In the genomic region with DNA sequence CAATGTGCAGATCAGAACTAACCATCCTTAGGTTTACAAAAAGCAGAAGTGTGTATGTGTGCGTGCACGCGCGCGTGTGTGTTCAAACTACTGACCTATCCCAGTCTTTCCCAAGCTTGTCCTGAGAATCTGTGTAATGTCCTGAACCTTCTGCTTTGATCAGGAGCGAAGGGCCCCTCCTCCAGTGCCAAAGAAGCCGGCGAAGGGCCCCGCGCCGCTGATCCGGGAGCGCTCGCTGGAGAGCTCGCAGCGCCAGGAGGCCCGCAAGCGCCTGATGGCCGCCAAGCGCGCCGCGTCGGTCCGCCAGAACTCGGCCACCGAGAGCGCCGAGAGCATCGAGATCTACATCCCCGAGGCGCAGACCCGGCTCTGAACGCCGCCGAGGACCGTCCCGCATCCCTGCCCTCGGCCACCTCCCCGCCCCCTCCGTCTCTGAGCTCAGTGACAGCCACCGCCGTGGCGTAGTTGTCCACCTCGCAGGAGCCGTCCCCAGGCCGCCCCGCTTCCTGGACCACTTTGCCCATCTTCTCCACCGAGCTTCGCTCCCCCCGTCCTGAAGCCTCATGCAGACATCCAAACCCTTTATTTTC, we compare ENCODE assay signal across 8 mouse cellular contexts. TPM values are rescaled to one million over a fixed set of nuclear protein-coding genes. Genes with fewer than 3 reads are reported as not detected.
A peak's percentile ranks its signal among the peaks of the same experiment; 100 is the strongest.
DNase-seq lines count a peak whose midpoint lies in the region; ATAC-seq and TF ChIP-seq lines count a peak whose summit lies in the region.

No protein-coding gene starts in this region.

- no peak for TF ChIP-seq CTCF in lung, postnatal 0 days (IDR thresholded peaks at IDR 0.05)
- no peak for TF ChIP-seq CTCF in stomach, postnatal 0 days (IDR thresholded peaks at IDR 0.05; ENCODE audit: low read depth)

- no peak for TF ChIP-seq EP300 in lung, postnatal 0 days (IDR thresholded peaks at IDR 0.05)
- no peak for TF ChIP-seq EP300 in stomach, postnatal 0 days (optimal IDR thresholded peaks at IDR 0.05)

- peaks cover 25% of the 10 kb centered on the region for H3K27me3 ChIP-seq in lung, postnatal 0 days (replicated peaks; ENCODE audit: insufficient read depth, low read length)
- peaks cover 56% of the 10 kb centered on the region for H3K27me3 ChIP-seq in embryonic facial prominence, embryonic 10.5 days (replicated peaks; ENCODE audit: low read depth, poor library complexity, severe bottlenecking)
- H3K27me3 ChIP-seq in hindbrain, embryonic 12.5 days: peaks cover 40% of the 10 kb centered on the region
- peaks cover 40% of the 10 kb centered on the region for H3K27me3 ChIP-seq in liver, embryonic 15.5 days
- no peaks in the 10 kb centered on the region for H3K27me3 ChIP-seq in stomach, postnatal 0 days (ENCODE audit: control insufficient read depth, insufficient read depth, low read length)

- H3K9me3 ChIP-seq in lung, postnatal 0 days (ENCODE audit: low read length): no peaks in the 10 kb centered on the region
- no peaks in the 10 kb centered on the region for H3K9me3 ChIP-seq in embryonic facial prominence, embryonic 10.5 days
- H3K9me3 ChIP-seq in hindbrain, embryonic 12.5 days (replicated peaks): no peaks in the 10 kb centered on the region
- H3K9me3 ChIP-seq in liver, embryonic 15.5 days (replicated peaks): no peaks in the 10 kb centered on the region
- H3K9me3 ChIP-seq in stomach, postnatal 0 days (ENCODE audit: control insufficient read depth, low read length): no peaks in the 10 kb centered on the region

- H3K27ac ChIP-seq in lung, postnatal 0 days (ENCODE audit: low read length): no peak overlapping the region
- peak overlapping the region; percentile 68 for H3K27ac ChIP-seq in embryonic facial prominence, embryonic 10.5 days (replicated peaks)
- no peak overlapping the region for H3K27ac ChIP-seq in hindbrain, embryonic 12.5 days
- no peak overlapping the region for H3K27ac ChIP-seq in liver, embryonic 15.5 days (replicated peaks)
- H3K27ac ChIP-seq in stomach, postnatal 0 days (replicated peaks): no peak overlapping the region

- H3K4me2 ChIP-seq in lung, postnatal 0 days (replicated peaks; ENCODE audit: low read depth, low read length): peak overlapping the region; percentile 65
- H3K4me2 ChIP-seq in hindbrain, embryonic 12.5 days (replicated peaks): peak overlapping the region; percentile 85
- peak overlapping the region; percentile 61 for H3K4me2 ChIP-seq in liver, embryonic 15.5 days
- peak overlapping the region; percentile 83 for H3K4me2 ChIP-seq in stomach, postnatal 0 days (replicated peaks; ENCODE audit: low read depth)

- no peaks in the 10 kb centered on the region for H3K4me1 ChIP-seq in lung, postnatal 0 days (ENCODE audit: insufficient read depth, low read depth, low read length)
- peaks cover 23% of the 10 kb centered on the region for H3K4me1 ChIP-seq in embryonic facial prominence, embryonic 10.5 days
- peaks cover 7% of the 10 kb centered on the region; the same call in 1 of the 2 replicates for H3K4me1 ChIP-seq in hindbrain, embryonic 12.5 days
- H3K4me1 ChIP-seq in liver, embryonic 15.5 days (replicated peaks): no peaks in the 10 kb centered on the region
- H3K4me1 ChIP-seq in stomach, postnatal 0 days (replicated peaks; ENCODE audit: control insufficient read depth, insufficient read depth): no peaks in the 10 kb centered on the region

- WGBS in lung, postnatal 0 days: 6% methylated on average over 45 of the region's 51 CpGs
- WGBS in embryonic facial prominence, embryonic 10.5 days: 2% methylated on average over 51 of the region's 51 CpGs
- WGBS in hindbrain, embryonic 12.5 days: 3% methylated on average over 51 of the region's 51 CpGs
- WGBS in liver, embryonic 15.5 days (ENCODE audit: insufficient replicate concordance): 1% methylated on average over 51 of the region's 51 CpGs
- 9% methylated on average over 51 of the region's 51 CpGs for WGBS in stomach, postnatal 0 days

- ATAC-seq in lung, postnatal 0 days: no peak
- ATAC-seq in hindbrain, embryonic 12.5 days (ENCODE audit: low FRiP score): peak; percentile 81
- ATAC-seq in liver, embryonic 15.5 days (ENCODE audit: insufficient read depth): no peak
- ATAC-seq in stomach, postnatal 0 days (ENCODE audit: low FRiP score, low TSS enrichment): no peak

- H3K36me3 ChIP-seq in lung, postnatal 0 days (ENCODE audit: insufficient read depth, low read length): no peaks in the 10 kb centered on the region
- H3K36me3 ChIP-seq in embryonic facial prominence, embryonic 10.5 days (replicated peaks): no peaks in the 10 kb centered on the region
- H3K36me3 ChIP-seq in hindbrain, embryonic 12.5 days: no peaks in the 10 kb centered on the region
- H3K36me3 ChIP-seq in liver, embryonic 15.5 days (replicated peaks): no peaks in the 10 kb centered on the region
- H3K36me3 ChIP-seq in stomach, postnatal 0 days (ENCODE audit: control insufficient read depth, insufficient read depth, low read length): no peaks in the 10 kb centered on the region

- H3K9ac ChIP-seq in lung, postnatal 0 days (replicated peaks; ENCODE audit: low read depth): no peak overlapping the region
- H3K9ac ChIP-seq in hindbrain, embryonic 12.5 days: peak overlapping the region; percentile 62
- no peak overlapping the region for H3K9ac ChIP-seq in liver, embryonic 15.5 days
- H3K9ac ChIP-seq in stomach, postnatal 0 days (ENCODE audit: low read length): peak overlapping the region; percentile 45; the same call in 1 of the 2 replicates

- peak overlapping the region; percentile 40 for H3K4me3 ChIP-seq in lung, postnatal 0 days (ENCODE audit: low read depth, low read length)
- H3K4me3 ChIP-seq in embryonic facial prominence, embryonic 10.5 days: peak overlapping the region; percentile 65
- H3K4me3 ChIP-seq in hindbrain, embryonic 12.5 days: peak overlapping the region; percentile 50
- peak overlapping the region; percentile 36 for H3K4me3 ChIP-seq in liver, embryonic 15.5 days (replicated peaks)
- peak overlapping the region; percentile 49 for H3K4me3 ChIP-seq in stomach, postnatal 0 days (ENCODE audit: low read depth, low read length)

- no peak for DNase-seq in lung, postnatal 0 days (ENCODE audit: low spot score)
- DNase-seq in lung, adult 18-20 months: no peak
- DNase-seq in embryonic facial prominence, embryonic 10.5 days (ENCODE audit: low spot score): peak; percentile 71
- peak; percentile 41 for DNase-seq in stomach, postnatal 0 days (ENCODE audit: low spot score)
- no peak for DNase-seq in thymus, postnatal 4 days
- no peak for DNase-seq in frontal cortex, adult 2 months (ENCODE audit: extremely low spot score in 1 of 2, low spot score in 1 of 2)

RNA-seq across cellular contexts. Expression of gene Tgif1, which starts 35.4 kb away (rescaled TPM):
- 45.2 and 46.8 TPM in 2 replicates for polyA plus RNA-seq in lung, postnatal 0 days (2015; fragmentation: Nextera tagmentation; extraction: Ambion mirVana)
- polyA plus RNA-seq in embryonic facial prominence, embryonic 10.5 days (2016; fragmentation: Nextera tagmentation; extraction: Ambion mirVana): 110 and 112 TPM in 2 replicates
- polyA plus RNA-seq in hindbrain, embryonic 12.5 days (2016; fragmentation: Nextera tagmentation; extraction: Ambion mirVana): 66.8 and 68.7 TPM in 2 replicates
- polyA plus RNA-seq in liver, embryonic 15.5 days (2015; fragmentation: Nextera tagmentation; extraction: Ambion mirVana): 8.0 and 9.1 TPM in 2 replicates
- 34.7 and 35.6 TPM in 2 replicates for polyA plus RNA-seq in stomach, postnatal 0 days (2015; fragmentation: Nextera tagmentation; extraction: Ambion mirVana)
- polyA plus RNA-seq in frontal cortex, adult 2 months (2012; rRNA removed): 2.9 and 3.8 TPM in 2 replicates

Comparison
In these comparisons a context has a peak if more than half of its experiments do, and no peak if none do; other contexts are left out.
1. DNase-seq: peak in embryonic facial prominence, embryonic 10.5 days (single experiment) and stomach, postnatal 0 days (single experiment); none in lung, postnatal 0 days (single experiment), lung, adult 18-20 months (0 of 2), thymus, postnatal 4 days (single experiment) and frontal cortex, adult 2 months (0 of 2).
2. H3K9ac ChIP-seq: peak in hindbrain, embryonic 12.5 days (single experiment) and stomach, postnatal 0 days (single experiment); none in lung, postnatal 0 days (single experiment) and liver, embryonic 15.5 days (single experiment).
3. Peak in every context shown above with its lines, with median percentiles within 50 percentile points of each other: H3K4me2 ChIP-seq and H3K4me3 ChIP-seq.